Mouse (Mus musculus): Measurements from ENCODE around the gene Twsg1.

The Twsg1 gene

DNA sequence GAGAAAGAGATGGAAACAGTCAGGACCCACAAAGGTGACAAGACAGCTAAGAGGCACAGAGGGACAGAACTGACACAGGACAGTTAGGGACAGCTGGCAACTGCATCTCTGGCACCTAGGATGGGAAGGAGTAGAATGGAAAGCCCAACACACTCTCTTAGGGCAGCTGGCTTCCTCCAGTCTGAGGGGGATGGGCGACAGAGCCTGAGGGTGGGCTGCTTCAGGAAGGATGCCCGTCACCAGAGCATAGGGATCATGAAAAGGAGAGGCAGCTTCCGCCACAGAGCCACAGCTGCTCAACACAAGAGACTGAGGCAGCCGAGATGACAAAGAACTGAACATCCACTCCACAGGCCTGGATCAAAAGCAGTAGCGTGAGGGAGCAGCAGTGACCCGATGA, 19.5 kb downstream of the Twsg1 start:
- no peak for DNase-seq (ENCODE audit: low spot score)

DNA sequence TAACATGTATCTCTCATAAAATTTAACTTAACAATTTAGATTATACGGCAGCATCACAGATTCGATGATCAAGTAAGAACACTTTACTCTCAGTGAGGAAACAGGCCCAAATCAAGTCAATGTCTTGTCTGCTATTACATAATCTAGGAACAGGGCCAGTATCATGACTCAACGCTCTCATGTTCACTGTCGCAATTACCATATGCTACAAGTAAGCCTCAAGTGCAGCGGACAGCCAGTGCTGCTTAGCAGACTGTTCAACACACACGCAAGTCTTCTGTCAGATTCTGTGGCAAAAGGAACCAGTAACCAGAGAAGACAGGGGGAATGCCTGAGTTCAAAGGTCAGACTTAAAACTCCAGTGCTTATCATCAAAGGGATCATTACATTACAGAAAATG, 20.1 kb downstream of the Twsg1 start:
- DNase-seq (ENCODE audit: low spot score), result no peak

DNA sequence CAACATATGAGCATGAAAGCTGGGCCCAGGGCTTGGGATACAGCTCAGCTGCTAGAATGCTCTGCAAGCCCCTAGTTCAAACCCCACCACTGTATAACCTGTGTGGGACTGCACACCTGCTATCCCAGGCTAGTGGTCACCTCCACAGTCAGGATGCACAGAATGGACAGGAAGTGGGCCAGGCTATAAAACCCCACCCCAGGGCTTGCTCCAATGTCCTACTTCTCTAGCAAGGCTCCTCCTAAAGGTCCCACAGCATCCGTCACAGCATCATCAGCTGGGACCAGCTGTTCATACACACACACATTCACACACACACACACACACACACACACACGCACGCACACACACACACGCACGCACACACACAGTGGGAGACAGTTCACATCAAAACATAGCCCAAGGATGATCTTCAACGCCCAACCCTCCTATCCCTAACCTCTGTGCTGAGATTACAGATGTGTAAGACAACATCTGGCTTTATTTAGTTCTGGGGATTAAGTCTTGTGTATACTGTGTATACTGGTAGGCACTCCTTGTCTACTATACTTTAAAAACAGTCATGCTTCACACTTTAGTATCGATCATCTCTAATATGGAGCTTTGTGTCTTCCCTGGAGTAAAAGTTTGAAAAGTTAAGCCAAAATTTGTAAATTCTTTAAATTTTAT, 20.7 kb downstream of the Twsg1 start:
- no peak for DNase-seq (ENCODE audit: low spot score)

DNA sequence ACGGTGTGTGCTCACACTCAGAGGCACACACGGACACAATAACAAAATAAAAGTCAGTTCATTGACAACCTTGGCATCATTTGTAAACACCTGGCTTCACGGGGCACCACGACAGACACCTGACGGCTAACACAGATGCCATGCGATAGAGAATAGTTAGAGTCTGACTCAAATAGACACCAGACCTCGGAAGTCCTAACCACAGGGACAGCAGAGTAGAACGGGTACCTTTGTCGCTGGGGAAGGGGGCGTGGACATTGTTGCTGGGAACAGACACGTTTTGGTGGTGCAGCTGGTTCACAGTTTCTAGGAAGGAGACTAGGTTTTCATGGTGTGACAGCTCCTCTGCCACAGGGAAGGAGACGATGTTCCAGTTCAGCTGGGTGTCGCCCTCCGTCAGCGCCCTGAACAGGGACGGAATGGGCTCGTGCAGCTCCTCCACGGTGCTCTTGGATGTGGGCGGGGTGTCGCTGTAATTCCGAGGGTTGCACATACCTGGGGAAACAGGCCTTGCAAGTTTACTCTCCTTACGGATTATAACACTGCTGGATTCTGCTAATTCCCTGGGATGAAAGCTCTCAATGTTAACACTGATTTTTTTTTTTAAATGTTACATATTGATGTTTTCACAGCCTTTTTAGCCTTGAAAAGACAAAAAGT, 21.6 kb downstream of the Twsg1 start:
- no peak for DNase-seq (ENCODE audit: low spot score)

DNA sequence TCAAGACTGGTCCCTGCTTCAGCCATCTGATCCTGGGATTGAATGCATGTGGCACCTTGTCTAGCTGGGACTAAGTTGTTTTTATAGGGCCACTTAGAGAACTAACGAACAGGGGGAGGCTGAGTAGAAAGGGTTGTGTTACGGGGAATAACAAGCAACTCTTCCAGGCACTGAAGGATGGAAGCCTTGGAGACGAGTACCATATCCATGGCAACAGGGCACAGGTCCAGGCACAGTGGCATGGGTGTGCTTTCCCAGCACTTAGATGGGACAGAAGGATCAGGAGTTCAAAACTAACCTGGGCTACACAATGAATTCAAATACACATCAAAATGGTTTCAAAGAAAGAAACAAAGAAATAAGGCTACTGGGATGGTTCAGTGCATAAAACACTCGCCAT, 23.9 kb downstream of the Twsg1 start:
- DNase-seq (ENCODE audit: low spot score), result no peak

DNA sequence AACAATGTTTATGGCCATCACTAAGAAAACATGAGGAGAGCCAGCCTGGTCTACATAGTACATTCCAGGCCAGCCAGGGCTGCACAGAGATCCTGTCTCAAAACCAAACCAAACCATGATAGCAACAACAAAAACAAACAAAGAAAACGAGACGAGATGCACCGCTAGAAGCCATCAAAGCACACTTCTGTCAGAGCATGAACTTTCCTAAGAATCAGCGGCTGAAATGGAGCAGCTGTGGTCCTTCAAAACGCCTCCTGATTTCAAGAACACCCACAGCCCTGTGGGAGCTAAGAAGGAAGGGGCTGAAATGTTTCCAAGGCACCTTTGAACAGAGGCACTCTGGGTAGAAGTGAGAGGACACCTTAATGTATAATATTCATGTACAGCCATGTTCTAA, 26.8 kb downstream of the Twsg1 start:
- no peak for DNase-seq (ENCODE audit: low spot score)

DNA sequence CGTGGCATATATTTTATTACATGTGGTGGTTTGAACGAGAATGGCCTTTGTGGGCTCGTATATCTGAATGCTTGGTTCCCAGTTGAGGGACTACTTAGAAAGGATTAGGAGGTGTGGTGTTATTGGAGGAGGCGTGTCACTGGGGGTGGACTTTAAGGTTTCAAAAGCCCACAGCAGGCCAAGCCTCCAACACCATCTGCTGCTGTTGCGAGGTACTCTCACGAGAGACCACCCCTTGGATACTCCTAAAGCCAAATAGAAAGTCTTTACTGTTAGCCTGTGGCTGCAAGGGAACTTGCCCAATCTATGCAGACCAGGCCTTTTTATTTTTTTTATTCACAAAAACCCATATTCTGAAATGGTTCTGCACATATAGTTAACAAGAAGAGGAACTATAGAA, 29.1 kb downstream of the Twsg1 start:
- DNase-seq (ENCODE audit: low spot score), result no peak

DNA sequence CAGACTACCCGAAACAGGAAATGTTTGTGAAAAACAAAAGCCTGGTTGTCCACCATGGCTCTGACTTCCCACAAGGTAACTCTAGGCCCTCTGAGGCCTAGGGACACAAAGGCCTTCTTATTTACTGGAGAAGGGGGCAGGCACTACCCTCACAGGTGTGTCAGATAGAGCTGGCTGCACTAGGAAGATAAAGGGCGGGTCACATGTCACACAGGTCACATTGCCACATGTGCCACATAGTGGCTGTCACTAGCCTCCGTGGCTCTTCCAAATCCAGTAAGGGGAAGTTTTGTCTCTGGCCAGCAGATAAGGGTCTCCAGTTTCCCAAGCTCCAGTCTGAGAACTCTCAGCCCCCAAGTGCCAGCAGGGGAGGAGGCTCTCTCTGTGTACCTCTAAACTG, 31.8 kb downstream of the Twsg1 start:
- DNase-seq (ENCODE audit: low spot score), result no peak

DNA sequence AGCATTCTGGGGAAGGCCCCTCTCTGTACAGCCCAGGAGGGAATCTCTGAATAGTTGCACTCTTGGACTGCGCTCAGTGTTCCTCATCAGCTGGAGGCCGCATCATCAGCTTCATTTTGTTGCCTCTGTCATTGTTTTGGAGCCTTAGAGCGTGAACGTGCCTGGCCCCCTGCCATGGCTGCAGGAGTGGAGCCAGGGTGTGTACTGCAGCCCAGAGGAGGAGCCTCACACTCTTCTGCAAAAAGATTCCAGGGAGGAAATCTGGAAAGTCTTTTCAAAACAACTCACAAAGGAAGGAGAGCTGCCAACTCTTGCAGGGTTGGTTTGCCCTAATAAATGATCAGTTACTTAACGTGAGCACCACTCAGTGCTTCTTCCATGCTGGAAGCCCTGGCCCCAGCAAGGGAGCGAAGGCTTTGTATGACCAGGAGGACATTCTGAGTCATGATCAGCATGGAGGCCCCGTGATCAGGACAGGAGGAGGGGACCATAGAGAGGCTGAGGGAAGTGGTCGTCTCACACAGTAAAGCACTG, 34.8 kb downstream of the Twsg1 start:
- peak; percentile 93 for DNase-seq (ENCODE audit: low spot score)

DNA sequence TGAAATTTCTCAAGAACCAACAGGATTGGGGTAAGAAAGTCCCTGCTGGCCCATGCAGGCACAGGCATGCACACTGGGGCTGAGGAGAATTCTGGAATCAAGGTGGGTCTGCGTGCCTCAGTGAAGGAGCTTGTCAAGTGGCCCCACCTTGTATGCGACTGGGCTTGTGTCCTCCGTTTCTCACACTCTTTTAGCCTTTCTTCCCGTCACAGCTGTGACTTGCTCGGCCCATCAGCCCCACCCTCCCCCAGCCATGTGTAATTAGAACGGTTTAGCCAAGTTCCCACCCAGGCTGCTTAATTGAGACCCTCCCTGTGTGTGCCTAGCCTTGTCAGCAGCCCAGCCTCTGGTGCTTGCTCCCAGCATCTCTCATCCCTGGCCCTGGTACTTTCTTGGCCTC, 36.9 kb downstream of the Twsg1 start:
- DNase-seq (ENCODE audit: low spot score), result no peak

DNA sequence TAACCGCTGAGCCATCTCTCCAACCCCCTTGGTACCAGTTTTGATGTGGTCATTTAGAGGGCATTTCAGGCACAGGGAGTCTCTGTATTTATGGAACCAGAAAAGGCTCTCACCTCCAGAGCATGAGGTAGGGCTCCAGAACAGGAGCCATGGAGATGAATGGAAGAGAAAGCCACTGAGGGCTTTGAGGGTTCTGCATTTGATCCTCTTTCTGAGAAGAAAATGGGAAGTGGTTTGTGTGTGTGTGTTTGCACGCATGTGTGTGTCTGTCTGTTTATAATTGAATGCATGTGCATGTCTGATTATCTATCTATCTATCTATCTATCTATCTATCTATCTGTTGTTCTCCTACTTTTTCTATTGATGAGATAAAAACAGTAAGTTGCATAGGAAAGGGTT, 38.8 kb downstream of the Twsg1 start:
- DNase-seq (ENCODE audit: low spot score), result no peak

DNA sequence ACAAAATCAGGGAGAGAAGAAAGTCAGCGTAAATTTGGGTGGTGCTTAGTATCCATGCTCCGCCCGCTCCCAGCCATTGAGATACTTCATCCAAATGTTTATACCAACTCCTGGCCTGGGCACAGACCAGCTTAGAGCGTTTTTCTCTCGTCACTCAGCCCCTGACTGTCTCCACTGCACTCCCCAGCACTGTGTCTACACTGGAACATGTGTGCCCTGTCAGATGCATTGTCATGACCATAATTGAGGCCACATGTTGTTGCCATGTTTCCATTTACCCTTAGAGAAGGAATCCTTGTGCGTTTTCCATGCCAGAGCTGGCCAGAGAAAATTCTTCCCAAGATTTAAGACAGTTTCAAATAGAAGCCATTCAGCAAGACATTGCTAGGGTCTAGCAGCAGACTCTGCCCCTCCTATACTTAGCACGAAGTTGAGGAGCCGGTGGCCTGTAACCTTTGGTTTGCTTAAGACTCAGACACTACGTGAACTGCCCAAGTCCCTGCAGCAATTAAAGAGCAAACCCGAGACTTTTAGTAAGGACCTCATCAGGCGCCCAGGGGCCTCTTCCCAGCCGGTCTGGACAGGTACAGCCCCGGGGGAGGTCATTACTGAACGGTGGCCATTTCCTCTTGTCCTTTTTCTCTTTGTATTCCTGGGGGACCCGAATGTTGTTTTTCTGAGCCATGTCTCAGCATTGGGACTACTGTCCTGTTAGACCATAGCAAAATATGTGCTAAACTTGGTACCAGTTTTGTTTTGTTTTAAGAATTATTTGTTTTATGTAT, 39.5 kb downstream of the Twsg1 start:
- DNase-seq (ENCODE audit: low spot score), result no peak

DNA sequence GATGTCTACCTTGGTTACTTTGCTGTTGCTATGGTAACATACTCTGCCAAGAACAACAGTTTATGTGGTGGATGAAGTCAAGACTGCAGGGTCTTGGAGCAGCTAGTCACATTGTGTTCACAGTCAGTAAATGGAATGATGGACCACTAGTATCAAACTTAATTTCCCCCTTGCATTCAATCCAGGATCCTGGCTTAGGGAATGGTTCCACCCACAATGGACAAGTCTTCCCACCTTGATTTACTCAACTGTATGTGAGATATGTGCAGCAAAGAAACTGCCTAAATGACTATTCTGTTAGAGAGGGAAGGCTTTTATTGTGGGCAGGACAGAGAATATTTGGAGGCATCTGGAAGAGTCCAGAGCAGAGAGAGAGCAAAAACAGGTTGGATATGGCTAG, 42.8 kb downstream of the Twsg1 start:
- DNase-seq (ENCODE audit: low spot score), result no peak

DNA sequence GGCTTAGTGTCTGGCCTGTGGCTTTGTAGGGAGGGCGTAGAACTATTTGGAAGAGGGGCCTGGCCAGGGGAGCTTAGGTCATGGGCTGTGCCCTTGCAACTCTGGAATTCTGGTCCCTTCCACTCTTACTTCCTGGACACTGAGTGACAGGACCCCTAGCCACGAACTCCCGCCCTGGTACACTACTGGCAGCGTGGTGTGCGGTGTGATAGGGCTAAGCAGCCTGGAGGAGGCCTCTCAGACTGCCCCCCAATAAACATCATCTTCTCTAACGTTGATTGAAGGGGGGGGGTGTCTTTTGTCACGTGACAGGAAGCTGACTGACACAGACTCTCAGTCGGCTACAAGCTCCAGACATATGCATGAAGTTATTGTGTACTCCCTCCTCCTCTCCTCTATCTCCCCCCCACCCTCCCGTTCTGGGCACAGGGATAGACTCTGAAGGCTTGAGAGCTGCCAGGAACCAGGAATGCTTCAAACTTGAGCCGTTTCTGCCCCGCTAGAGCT, 44.1 kb downstream of the Twsg1 start:
- DNase-seq (ENCODE audit: low spot score), result no peak

DNA sequence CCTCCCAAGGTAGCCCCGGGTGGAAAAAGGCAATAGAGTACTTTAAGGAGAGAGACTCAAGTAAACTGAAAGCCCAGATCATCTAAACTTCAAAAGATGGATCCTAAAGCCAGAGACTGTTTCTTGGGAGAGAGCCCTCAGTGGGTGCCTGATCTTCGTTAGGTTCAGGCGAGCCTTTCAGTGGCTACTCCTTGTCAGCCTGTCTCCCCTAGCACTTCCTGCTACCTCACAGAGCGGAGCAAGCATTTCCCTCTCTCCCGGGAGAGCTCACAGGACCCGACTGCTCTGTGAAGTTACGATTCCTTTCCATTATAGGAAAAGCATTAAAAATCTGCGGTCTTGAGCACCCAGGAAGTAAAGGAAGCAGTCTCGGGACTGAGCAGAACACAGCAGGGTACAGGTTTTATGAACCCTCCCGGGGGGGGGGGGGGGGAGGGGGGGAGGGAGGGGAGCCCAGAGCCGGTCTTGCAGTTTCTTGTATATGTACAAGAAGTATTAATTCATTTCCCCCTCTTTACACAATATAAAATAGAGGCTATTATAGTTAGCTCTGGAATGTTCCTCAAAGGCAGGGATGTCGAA, 44.6 kb downstream of the Twsg1 start:
- no peak for DNase-seq (ENCODE audit: low spot score)

DNA sequence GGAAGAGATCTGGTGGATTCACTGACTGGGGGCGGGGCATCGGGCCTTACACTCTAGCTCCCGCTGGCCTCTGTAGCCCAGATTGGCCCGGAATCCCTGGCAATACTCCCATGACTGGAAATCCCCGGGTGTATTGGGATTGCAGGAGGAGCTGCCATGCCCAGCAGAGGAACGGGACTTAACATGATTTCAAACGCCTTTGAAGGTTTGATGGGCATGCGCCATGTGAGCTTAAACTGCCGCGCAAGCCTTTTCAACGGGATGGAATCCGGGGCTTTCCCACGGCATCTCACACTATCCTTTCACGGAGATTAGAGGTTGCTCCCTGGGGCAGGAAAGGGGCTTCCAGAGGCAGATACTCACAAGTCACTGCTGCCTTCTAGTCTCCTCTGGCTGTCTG, 45.8 kb downstream of the Twsg1 start:
- DNase-seq (ENCODE audit: low spot score), result no peak

DNA sequence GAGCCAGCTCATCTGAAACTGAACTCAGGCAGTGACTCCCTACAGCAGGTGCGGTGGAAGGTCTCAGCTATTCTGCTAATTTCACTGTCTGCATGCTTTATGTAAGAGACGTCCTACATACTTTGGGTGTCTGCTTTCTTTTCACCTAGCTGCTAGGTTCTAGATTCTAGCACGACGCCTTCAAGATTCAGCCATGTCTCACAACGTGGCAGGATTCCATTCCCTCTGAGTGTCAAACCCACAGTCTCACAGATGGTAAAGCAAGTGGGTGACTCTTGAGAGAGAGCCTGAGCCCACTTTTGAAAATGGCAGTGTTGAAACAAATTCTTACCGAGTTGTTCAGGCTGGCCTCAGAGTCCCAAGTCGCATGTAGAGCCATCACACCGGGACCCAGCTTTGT, 47.2 kb downstream of the Twsg1 start:
- no peak for DNase-seq (ENCODE audit: low spot score)

DNA sequence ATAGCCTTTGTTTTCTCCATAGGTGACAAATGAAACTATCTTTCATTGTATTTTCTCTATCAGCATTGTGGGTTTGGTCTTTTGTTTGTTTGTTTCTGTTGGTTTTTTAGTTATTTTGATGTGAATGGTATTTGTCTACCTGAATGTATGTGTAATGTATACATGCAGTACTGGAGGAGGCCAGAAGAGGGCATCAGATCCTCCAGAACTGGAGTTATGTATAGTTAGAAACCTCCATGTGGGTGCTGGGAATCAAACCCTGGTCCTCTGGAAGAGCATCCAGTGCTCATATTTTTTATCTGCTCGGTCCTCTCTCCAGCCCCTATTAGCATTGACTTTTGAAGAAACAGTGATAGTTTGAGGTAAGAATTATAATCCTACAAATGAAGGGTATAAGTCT, 48.0 kb downstream of the Twsg1 start:
- no peak for DNase-seq (ENCODE audit: low spot score)

DNA sequence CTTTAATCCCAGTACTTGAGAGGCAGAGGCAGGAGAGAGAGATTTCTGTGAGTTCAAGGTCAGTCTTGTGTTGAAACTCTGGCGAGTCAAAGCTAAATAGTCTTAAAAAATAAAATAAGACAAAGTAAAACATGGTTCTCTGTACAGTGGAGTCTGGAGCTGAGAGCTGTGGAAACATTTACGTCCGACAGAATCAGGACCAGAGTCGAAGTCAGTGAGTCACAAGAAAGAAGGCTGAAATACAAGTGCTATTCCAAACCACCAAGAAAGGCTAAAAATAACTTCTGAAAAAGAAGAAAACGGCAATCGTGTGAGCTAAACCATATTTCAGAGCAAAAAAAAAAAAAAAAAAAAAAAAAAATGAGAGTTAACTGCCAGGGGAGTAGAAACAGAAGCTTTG, 48.7 kb downstream of the Twsg1 start:
- DNase-seq (ENCODE audit: low spot score), result no peak

DNA sequence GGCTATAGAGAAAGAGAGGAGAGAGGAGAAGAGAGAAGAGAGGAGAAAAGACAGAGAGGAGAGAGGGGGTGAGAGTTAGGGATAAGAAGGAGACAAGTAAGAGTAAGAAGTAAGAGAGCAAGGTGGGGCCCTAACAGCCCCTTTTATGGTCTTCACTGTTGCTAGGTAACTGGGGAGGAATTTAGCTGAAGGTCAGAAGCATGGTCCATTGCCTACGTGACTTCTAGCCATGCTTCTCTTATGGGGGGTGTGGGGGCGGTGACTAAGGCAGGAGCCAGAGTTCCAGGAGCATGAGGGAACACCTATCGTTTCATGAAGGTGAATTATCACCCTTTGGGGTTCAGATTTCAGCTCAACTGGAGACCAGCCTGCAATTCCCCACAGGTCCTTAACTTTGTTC, 55.0 kb downstream of the Twsg1 start:
- no peak for DNase-seq (ENCODE audit: low spot score)

DNA sequence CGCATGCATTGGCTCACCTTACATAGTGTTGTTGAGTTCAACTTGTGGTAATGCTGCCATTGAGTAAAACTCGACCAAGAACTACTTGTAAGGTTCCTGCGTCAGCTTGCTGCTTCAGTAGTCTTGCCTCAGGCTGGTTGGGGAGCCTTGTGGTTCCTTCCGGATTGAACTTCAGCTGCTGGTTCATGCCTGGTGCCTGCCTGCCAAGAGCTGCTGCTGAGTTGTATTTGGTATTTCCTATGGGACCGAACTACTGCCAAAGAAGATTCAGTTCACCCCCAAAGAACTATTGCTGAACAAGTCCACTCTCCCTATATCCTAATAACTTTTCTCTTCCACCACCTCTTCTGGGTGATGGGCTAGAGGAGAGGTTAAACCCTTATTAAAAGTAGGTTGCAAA, 61.5 kb downstream of the Twsg1 start:
- DNase-seq (ENCODE audit: low spot score), result no peak

DNA sequence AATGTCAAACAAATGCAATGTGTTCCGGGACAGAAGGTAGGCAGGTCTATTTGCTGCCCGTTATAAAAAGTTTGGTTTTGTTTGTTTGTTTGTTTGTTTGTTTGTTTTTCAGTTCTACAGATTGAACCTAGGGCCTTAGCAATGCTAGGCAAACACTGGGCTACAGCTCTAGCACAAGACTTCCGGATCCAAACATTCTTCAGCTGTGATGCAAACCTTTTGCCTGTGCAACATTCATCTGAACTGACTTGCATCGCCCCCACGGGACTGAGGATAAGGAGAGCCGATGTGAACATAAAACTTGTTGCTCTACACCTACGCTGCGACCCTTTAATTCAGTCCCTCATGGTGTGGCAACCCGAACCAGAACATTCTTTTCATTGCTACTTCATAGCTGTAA, 64.5 kb downstream of the Twsg1 start:
- DNase-seq (ENCODE audit: low spot score), result no peak
